Mouse (Mus musculus) thymus, postnatal 25 days (tissue): ENCODE results near the gene Fsd1.
A peak's percentile ranks its signal among the peaks of the same experiment; 100 is the strongest.

Source experiments
- DNase-seq: peaks from one replicate; pipeline ENCODE4 v3.0.0; 2022

The Fsd1 gene

GRCm38 (mm10) chr17:55963171-55963570, 23.1 kb upstream of the Fsd1 start:
- DNase-seq, result no peak

DNA sequence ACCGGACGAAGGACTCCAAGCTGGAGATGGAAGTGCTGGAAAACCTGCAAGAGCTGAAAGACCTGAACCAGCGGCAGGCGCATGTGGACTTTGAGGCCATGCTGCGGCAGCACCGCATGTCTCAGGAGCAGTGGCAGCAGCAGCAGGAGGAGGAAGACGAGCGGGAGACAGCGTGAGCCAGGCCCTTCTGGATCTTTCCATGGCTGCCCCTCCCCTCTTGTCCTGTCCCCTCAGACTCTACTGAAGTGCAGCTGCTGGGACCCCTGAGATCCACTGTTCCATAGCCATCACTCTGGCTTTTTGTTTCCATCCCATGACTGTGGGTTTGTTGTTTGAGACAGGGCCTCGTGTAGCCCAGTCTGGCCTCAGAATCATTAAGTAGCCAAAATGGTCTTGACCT, 21.8 kb upstream of the Fsd1 start:
- DNase-seq, result no peak

DNA sequence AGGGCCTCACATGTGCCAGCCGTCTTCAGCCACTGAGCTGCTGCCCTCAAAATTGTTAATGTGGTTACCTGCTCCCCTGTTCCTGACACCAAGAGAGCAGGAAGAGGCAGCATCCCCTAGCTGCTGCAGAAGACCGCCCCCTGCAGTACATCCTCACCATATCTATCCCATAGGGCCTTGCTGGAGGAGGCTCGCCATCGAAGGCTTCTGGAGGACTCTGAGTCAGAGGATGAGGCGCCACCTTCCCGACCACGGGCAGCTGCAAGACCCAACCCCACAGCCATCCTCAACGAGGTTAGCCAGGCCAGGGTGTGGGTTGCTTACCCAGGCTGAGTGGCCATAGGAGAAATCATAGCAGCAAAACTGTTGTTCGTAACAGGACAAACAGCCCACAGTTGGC, 21.3 kb upstream of the Fsd1 start:
- DNase-seq, result no peak

DNA sequence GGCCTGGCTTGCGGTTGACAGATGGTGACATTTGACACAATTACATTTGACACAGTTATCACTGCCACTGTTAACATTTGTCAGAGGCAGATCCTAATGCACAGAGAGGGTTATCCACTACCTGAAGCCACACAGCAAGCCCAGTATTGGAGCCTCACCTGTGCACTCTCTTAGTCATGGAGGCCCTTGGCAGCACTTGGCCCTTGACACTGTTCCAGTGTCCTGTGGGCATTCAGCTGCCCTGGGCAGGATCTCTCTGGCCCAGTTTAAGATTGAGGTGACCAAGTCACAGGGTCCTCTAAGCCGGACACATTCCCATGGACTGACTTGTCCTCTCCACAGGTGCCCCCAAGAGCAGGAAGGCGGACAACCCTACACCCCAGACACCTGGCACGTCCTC, 19.1 kb upstream of the Fsd1 start:
- no peak for DNase-seq

- DNase-seq, result no peak
These were observed 18.1 kb upstream of the Fsd1 start for GRCm38 (mm10) chr17:55968210-55968609.

DNA sequence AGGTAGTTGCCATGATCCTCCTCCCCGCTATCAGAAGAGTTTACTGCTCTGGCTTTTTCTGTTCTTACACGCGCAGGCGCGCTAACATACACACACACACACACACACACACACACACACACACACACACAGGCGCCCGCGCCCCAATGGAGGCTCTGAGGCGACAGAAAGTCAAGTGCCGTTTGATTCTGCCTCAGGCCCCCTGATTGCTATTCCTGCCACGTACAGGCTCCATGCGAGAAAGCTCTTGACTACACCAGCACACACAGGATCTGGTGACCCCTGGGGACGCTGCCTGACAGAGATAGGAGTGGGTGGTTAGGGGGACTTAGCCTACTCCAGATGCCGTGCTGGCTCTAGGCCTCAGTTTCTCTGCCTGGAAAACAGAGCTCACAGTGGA, 16.7 kb upstream of the Fsd1 start:
- no peak for DNase-seq

DNA sequence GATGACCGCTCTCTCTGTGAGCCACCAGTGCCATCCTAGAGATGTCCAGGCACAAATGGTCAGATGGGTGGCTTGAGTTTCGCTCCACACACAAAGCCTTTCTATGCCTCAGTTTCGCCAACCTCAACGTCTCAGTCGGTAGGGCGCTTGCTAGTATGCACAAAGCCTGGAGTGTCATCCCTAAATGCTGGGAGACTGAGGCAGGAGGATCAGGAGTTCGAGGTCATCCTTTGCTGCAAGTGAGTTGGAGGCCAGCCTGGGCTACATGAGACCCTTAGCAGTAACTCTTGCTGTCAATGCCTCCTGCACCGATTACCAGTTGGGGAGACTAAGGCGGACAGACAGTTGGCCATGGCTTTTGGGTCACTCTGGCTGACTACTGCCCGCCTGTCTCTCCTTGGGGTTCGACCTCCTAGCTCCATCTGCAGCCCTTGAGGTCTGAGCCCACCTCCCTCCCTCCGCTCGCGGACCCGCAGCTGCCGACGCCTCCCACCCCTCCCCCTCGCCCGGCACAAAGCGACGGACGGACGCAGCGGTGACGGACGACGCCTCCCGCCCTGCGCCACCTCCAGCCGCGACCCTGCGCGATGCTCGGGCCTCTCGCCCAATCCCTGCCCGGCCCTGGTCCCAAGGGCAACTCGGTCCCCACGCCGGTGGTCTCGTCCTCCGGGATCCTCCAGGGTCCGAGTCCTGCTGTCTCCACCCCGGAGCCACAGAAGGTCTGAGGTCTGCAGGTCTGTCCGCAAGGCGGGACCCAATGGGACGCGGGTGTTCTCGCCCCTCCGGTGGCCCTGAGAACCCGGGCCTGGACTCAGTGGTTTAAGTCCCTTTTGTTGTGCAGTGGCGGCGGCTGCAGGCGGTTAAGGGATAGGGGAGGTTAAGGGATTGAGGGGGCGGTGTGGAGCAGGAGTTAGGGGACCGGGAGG, 16.1 kb upstream of the Fsd1 start, which contains the start of gene Shd:
Shd (plus strand) TSS at position 502 of the 926 bp plus-strand sequence.
- DNase-seq, result no peak

DNA sequence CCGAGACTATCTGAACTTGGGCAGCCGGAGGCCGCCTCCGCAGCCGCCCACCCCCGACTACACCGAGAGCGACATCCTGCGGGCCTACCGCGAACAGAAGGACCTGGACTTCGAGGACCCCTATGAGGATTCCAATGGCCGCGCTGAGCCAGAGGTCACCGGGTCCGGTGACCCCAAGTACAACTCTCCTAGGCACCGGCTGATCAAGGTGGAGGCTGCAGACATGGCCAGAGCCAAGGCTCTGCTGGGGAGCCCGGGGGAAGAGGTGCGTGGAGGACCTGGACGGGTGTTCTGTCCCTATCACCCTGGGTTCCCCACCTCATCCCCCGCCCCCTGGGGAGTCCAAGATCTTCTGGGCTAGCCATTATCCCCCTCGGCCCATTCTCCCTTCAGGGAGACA, 14.9 kb upstream of the Fsd1 start:
- no peak for DNase-seq

- DNase-seq, result peak; percentile 74
These were observed 9.9 kb upstream of the Fsd1 start for GRCm38 (mm10) chr17:55976255-55976862.

GRCm38 (mm10) chr17:55977301-55977700, 9.0 kb upstream of the Fsd1 start:
- no peak for DNase-seq

DNA sequence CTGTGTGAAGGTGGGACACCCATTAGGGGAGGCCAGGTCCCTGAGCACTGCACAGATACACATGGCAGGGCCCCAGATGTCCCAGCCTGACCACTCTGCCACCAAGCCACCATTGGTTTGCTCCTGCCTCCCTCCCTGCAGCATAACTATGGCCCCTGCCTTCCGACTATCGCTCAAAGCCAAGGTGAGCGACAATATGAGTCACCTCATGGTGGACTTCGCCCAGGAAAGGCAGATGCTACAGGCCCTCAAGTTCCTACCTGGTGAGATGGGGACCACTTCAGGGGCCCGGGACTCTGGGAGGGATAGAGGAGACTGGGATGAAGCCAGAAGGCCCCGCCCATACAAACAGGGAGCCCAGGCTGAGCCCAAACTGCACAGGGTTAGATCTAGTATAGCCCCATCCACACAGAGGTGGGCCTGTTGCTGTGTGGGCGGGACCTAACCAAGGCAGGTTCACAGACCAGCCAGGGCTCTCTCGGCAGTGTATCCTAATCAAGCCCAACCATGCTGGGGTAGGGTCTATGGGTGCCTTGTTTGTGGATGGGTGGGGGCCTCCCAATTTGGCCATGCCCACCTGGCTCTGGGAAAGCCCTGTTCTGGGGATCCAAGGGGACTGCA, 4.1 kb downstream of the Fsd1 start:
- no peak for DNase-seq

DNA sequence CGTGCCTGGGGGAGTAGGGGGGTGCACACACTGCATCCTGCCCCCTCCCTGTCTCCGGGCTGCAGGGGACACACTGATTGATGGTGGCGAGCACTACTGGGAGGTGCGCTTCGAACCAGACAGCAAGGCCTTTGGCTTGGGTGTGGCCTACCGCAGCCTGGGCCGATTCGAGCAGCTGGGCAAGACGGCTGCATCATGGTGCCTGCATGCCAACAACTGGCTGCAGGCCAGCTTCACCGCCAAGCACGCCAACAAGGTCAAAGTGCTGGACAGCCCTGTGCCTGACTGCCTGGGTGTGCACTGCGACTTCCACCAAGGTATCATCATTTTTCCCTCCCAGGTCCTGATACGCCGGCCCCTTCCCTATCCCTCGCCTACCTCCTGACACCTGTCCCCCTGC, 9.7 kb downstream of the Fsd1 start:
- DNase-seq, result no peak

GRCm38 (mm10) chr17:55999794-56000499, 13.6 kb downstream of the Fsd1 start:
- DNase-seq, result no peak

GRCm38 (mm10) chr17:56003000-56003399, 16.7 kb downstream of the Fsd1 start:
- DNase-seq, result no peak

GRCm38 (mm10) chr17:56005415-56006061, 19.2 kb downstream of the Fsd1 start, which contains the start of the genes Stap2 and Mpnd:
Gene Stap2, minus strand, starts transcription at chr17:56005584.
Gene Mpnd, plus strand, starts transcription at chr17:56005711.
- no peak for DNase-seq

DNA sequence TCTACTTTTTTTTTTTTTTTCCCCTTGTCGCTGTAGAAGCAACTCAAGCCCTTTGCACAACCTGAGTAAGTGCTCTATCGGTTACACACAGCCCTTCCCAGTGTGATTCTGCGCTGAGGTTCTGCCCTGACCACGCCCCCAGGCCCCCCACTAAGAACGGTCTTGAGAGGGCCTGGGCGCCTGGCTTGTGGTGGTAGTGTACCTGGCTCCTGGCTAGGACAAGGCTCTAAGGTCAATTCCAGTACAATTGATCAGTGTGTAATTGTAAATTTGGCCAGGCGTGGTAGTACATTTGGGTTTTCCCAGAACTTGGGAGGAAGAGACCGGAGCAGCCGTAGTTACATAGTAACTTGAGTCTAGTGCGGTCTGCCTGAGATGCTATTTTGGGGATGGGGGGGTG, 20.6 kb downstream of the Fsd1 start:
- DNase-seq, result no peak

DNA sequence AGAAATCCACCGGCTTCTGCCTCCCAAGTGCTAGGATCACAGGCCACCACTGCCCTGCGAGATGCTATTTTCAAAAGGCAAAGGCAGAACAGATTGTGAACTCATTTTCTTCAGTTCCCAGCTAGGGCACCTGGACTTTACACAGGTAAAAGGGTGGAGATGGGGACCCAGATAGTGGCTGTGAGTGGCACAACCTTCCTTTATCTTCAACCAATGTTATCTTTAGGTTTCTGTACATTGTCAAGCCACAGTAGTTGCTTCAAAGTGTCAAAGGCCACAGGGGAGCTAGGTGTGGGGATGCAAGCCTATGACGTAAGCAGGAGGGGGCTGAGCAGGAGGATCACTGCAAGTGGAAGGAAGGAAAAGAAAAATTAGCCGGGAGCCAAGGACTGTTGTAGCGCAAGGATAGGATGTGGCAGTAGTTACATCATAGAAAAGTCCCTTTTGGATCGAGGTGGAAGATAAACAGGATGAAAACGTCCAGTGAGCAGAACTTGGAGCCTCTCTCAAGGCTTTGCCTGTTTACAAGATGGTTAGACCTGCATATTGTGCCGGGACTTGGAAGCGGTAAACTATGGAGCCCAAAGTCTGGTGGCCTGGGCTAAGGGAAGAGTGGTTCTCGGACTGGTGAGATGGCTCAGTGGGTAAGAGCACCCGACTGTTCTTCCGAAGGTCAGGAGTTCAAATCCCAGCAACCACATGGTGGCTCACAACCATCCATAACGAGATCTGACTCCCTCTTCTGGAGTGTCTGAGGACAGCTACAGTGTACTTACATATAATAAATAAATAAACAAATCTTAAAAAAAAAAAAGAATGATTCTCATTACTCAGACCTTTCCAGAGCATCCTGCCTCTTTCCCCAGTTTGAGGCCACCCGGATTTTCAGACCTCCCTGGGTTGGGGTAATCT, 21.4 kb downstream of the Fsd1 start:
- no peak for DNase-seq

DNA sequence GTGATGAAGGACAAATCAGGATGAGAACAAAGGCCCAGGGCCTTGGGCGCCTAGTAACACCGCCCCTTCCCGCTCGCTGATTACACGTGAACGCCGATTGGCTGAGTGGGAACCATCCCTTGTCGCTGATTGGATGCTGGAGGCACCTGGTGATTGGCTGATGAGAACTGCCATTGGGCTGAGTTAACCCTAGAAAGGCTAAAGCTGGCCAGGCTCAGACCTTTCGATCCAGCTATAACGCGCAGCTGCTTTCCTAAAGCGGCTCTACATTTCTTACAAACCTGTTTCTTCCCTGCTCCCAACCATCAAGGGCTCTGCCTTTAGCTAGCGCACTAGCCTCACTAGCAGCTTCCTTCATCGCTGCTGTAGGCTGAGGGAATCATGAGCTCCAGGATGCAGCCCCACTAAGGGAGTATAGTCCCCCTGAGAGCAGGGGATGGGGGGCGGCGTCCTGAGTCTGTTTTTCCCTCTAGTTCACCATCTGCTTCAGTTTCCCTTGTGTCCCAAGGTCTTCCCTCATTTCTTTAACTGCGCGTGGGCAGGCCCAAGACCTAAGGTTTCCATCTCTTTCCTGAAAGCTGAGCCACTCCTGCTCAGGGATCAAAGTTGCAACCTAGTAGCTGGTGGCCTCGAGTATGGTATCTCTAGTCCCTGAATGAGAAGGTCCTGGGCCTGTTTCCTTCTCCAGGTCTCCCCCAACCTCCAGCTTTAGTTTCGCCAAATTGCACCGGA, 22.2 kb downstream of the Fsd1 start:
- peak; percentile 89 for DNase-seq

GRCm38 (mm10) chr17:56009088-56009961, 23.0 kb downstream of the Fsd1 start:
- DNase-seq, result peak; percentile 93

DNA sequence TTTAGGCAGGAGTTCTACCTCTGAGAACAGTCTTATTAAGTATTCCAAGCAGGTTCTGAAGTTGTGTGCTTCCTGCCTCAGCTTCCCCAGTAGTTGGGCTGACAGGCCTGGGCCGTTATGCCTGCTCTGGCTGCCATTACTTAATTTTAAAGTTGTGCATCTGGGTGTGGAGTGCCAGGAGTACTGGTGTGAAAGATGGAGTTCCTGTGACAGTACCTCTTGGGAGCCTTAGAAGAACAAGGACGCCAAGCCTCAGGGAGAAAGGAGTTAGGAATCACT, 23.6 kb downstream of the Fsd1 start:
- no peak for DNase-seq
